Comparison of ENCODE assay signal across 13 mouse cellular contexts in the genomic region with DNA sequence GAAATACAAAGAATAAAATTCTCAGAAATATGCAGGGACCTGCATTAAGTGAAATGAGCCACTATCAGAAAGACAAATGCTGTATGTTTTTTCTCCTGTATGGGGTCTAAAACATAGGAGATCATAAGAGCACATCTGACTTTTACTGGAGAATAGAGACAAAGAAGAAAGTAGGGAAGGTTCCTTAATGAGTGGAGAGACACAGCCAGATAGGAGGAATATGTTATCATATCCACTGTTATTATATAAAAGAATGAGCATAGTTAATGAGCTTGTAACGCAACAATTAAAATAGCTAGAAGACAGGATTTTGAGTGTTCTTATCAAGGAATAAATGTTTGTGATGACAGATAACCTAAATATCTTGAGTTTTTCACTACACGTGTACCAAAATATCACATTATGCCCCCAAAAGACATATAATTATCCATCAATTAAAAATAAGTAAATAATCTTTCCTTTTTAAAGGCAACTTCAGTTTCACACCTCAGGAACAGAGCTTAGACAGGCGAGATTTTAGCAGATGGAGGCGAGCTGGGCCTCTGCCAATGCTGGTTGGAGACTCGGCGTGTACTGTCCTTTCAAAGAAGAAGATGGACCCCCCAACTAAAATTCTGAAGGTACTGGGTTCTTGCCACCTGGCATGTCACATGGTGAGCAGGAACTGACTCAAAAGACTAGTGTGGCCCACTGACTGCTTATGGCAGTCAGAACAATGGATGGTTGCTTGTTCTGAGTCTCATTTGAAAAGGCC.
A peak's percentile ranks its signal among the peaks of the same experiment; 100 is the strongest.
DNase-seq lines count a peak whose midpoint lies in the region; ATAC-seq and TF ChIP-seq lines count a peak whose summit lies in the region.
"Had no signal": no experiment of that assay in that cellular context is flagged by ENCODE, and none has a peak within 500 bp of the region (broad histone marks: within the 10 kb centered on the region; RNA-seq: fewer than 3 reads in every experiment).

No protein-coding gene starts in this region.

- DNase-seq in hindbrain, postnatal 0 days (ENCODE audit: low spot score), result peak; percentile 18
- DNase-seq in layer of hippocampus, adult 9-10 months (ENCODE audit: low spot score), result peak; percentile 7
- peak; percentile 9 to 16 for DNase-seq in left cerebral cortex, postnatal 36 days (ENCODE audit: low spot score in 2 of 2)
- no peak for DNase-seq in thymus, postnatal 4 days
- DNase-seq in embryo, embryonic 10.5 days (ENCODE audit: low spot score), result no peak
- DNase-seq: kidney, adult 9 months; liver, embryonic 13.5 days; thymus, postnatal 14 days had no signal

- H3K36me3 ChIP-seq in hindbrain, postnatal 0 days (ENCODE audit: insufficient read depth, low read length), result no peaks in the 10 kb centered on the region
- H3K36me3 ChIP-seq in hindbrain, embryonic 13.5 days, result no peaks in the 10 kb centered on the region
- H3K36me3 ChIP-seq in heart, embryonic 11.5 days (ENCODE audit: control insufficient read depth, insufficient read depth, low read length), result no peaks in the 10 kb centered on the region
- H3K36me3 ChIP-seq: hindbrain, embryonic 15.5 days; liver, embryonic 13.5 days; midbrain, embryonic 15.5 days had no signal

- no peak overlapping the region for H3K9ac ChIP-seq in hindbrain, postnatal 0 days (replicated peaks; ENCODE audit: low read length)
- H3K9ac ChIP-seq in hindbrain, embryonic 13.5 days, result no peak overlapping the region
- H3K9ac ChIP-seq in heart, embryonic 11.5 days (ENCODE audit: low read depth, low read length), result no peak overlapping the region
- H3K9ac ChIP-seq: hindbrain, embryonic 15.5 days; liver, embryonic 13.5 days; midbrain, embryonic 15.5 days had no signal

- TF ChIP-seq CTCF in hindbrain, postnatal 0 days (IDR thresholded peaks at IDR 0.05; ENCODE audit: low read depth), result no peak

- intact Hi-C loops in left cerebral cortex, postnatal 36 days (cut with DNase I), result no loop called here

- no peaks in the 10 kb centered on the region for H3K4me1 ChIP-seq in hindbrain, postnatal 0 days (ENCODE audit: insufficient read depth, low read length)
- no peaks in the 10 kb centered on the region for H3K4me1 ChIP-seq in hindbrain, embryonic 13.5 days (replicated peaks)
- no peaks in the 10 kb centered on the region for H3K4me1 ChIP-seq in heart, embryonic 11.5 days (ENCODE audit: control insufficient read depth, insufficient read depth, low read length)
- H3K4me1 ChIP-seq: hindbrain, embryonic 15.5 days; liver, embryonic 13.5 days; midbrain, embryonic 15.5 days had no signal

- no peak overlapping the region for H3K27ac ChIP-seq in hindbrain, postnatal 0 days
- no peak overlapping the region for H3K27ac ChIP-seq in hindbrain, embryonic 13.5 days
- no peak overlapping the region for H3K27ac ChIP-seq in heart, embryonic 11.5 days (ENCODE audit: low read depth, low read length)
- H3K27ac ChIP-seq: hindbrain, embryonic 15.5 days; liver, embryonic 13.5 days; midbrain, embryonic 15.5 days had no signal

- no peak overlapping the region for H3K4me2 ChIP-seq in hindbrain, postnatal 0 days (ENCODE audit: low read depth, low read length)
- no peak overlapping the region for H3K4me2 ChIP-seq in hindbrain, embryonic 13.5 days
- no peak overlapping the region for H3K4me2 ChIP-seq in heart, embryonic 11.5 days
- H3K4me2 ChIP-seq: hindbrain, embryonic 15.5 days; liver, embryonic 13.5 days; midbrain, embryonic 15.5 days had no signal

- H3K27me3 ChIP-seq in hindbrain, postnatal 0 days (ENCODE audit: insufficient read depth, low read length), result no peaks in the 10 kb centered on the region
- H3K27me3 ChIP-seq in hindbrain, embryonic 13.5 days, result no peaks in the 10 kb centered on the region
- H3K27me3 ChIP-seq in heart, embryonic 11.5 days (ENCODE audit: control insufficient read depth, insufficient read depth, low read length), result no peaks in the 10 kb centered on the region
- H3K27me3 ChIP-seq: hindbrain, embryonic 15.5 days; liver, embryonic 13.5 days; midbrain, embryonic 15.5 days had no signal

- no peak for ATAC-seq in hindbrain, postnatal 0 days
- ATAC-seq in hindbrain, embryonic 13.5 days (ENCODE audit: low FRiP score), result no peak
- no peak for ATAC-seq in heart, embryonic 11.5 days (replicated peaks; ENCODE audit: insufficient number of reproducible peaks, low FRiP score, low TSS enrichment)
- ATAC-seq: CD4-positive, CD25-positive, alpha-beta regulatory T cell, adult 4 months; midbrain, embryonic 15.5 days had no signal

- WGBS in hindbrain, postnatal 0 days, result 70% methylated on average over 6 of the region's 6 CpGs
- 92% methylated on average over 6 of the region's 6 CpGs for WGBS in hindbrain, embryonic 13.5 days
- WGBS in heart, embryonic 11.5 days (ENCODE audit: insufficient replicate concordance), result 86% methylated on average over 6 of the region's 6 CpGs

- H3K9me3 ChIP-seq in hindbrain, postnatal 0 days (ENCODE audit: low read length), result no peaks in the 10 kb centered on the region
- no peaks in the 10 kb centered on the region for H3K9me3 ChIP-seq in hindbrain, embryonic 13.5 days
- H3K9me3 ChIP-seq in heart, embryonic 11.5 days (replicated peaks; ENCODE audit: control insufficient read depth, low read length), result no peaks in the 10 kb centered on the region
- H3K9me3 ChIP-seq: hindbrain, embryonic 15.5 days; liver, embryonic 13.5 days; midbrain, embryonic 15.5 days had no signal

- H3K4me3 ChIP-seq in hindbrain, postnatal 0 days (ENCODE audit: low read length), result no peak overlapping the region
- no peak overlapping the region for H3K4me3 ChIP-seq in hindbrain, embryonic 13.5 days
- H3K4me3 ChIP-seq in heart, embryonic 11.5 days (ENCODE audit: low read depth, low read length), result no peak overlapping the region
- H3K4me3 ChIP-seq: hindbrain, embryonic 15.5 days; liver, embryonic 13.5 days; midbrain, embryonic 15.5 days had no signal

Comparison
In these comparisons a context has a peak if more than half of its experiments do, and no peak if none do; other contexts are left out.
1. DNase-seq: peak in hindbrain, postnatal 0 days (single experiment), layer of hippocampus, adult 9-10 months (single experiment) and left cerebral cortex, postnatal 36 days (2 of 2); none in thymus, postnatal 4 days (single experiment) and embryo, embryonic 10.5 days (single experiment).